Mouse (Mus musculus): ENCODE results near the gene Rlbp1. TPM values are rescaled to one million over a fixed set of nuclear protein-coding genes. Genes with fewer than 3 reads are reported as not detected.

Rlbp1 gene
- total RNA-seq, 2 experiments from 2014 or later: 22.4 to 32.9 TPM

- DNase-seq (ENCODE audit: low spot score in 2 of 2): no peak
These were observed 58.1 kb downstream of the Rlbp1 start for GRCm38 (mm10) chr7:79328769-79329168.

Other genes starting within 250 kb of the Rlbp1 start
- gene Mfge8, start 238.0 kb downstream of the Rlbp1 start, total RNA-seq (2021): 100 to 1,000 TPM; 184 to 195 TPM
- gene Abhd2, start 113.8 kb downstream of the Rlbp1 start, total RNA-seq (2021): 100 to 1,000 TPM in 1 of 2 experiments, 10 to 100 TPM in 1; 93.4 to 101 TPM
- 1 to 10 TPM; 1.0 to 1.9 TPM for gene Fanci, start 4.9 kb upstream of the Rlbp1 start, total RNA-seq (2021)
- gene Polg, start 79.3 kb upstream of the Rlbp1 start, total RNA-seq (2021): 10 to 100 TPM; 83.3 to 96.9 TPM
- 1 to 10 TPM; 1.4 to 3.2 TPM for gene Rhcg, start 230.6 kb upstream of the Rlbp1 start, total RNA-seq (2021)